Mouse (Mus musculus): Measurements from ENCODE around the gene Lctl. TPM values are rescaled to one million over a fixed set of nuclear protein-coding genes. Genes with fewer than 3 reads are reported as not detected.

The Lctl gene
- total RNA-seq (2021), result not detected
- polyA plus RNA-seq (2012; rRNA removed), result 0.79 and 1.8 TPM in 2 replicates
- long read RNA-seq, result 0 reads

GRCm38 (mm10) chr9:64116876-64117275 lies at the start of gene Lctl:
Gene Lctl (plus strand): TSS chr9:64117147.
- DNase-seq, result peak in 1 of 2 experiments; percentile 27

DNA sequence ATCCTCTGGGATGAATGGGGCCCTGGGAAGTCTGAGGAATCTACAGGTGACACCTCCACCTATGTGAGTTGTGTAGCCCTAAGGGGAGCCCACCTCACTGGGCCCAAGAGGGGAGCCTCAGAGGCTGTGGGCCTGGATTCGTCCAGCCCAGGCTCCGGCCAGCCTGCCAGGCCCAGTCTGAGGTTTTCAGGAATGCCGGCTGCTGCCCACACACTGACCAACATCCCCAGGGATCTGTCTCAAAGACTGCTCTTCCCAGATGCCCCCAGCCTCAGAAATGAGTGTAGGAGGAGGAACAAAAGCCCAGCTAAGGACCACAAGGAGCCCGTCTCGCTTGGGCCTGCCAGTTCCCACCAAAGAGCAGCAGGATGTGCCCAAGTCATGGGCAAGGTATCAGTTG lies 49.2 kb upstream of the Lctl start:
- Histone ChIP-seq H3K9ac (ENCODE audit: low read depth, low read length) (no peak overlapping the region), H3K27ac (peak overlapping the region; percentile 62), H3K36me3 (ENCODE audit: control insufficient read depth, insufficient read depth, low read length) (no peaks in the 10 kb centered on the region), H3K4me3 (no peak overlapping the region), H3K4me1 (ENCODE audit: control insufficient read depth, insufficient read depth, low read length) (peaks cover 7% of the 10 kb centered on the region), H3K79me2 (replicated peaks; ENCODE audit: control insufficient read depth, insufficient read depth, low read length) (no peaks in the 10 kb centered on the region), H3K27me3 (ENCODE audit: control insufficient read depth, insufficient read depth, low read length) (no peaks in the 10 kb centered on the region)
- intact Hi-C loops (cut with DNase I), result no loop called here
- 84% methylated on average over 5 of the region's 5 CpGs for WGBS
- DNase-seq, result no peak
- no peak for TF ChIP-seq POLR2A (IDR thresholded peaks at IDR 0.05; ENCODE audit: insufficient read depth, low read depth, low read length)
- TF ChIP-seq EP300 (IDR thresholded peaks at IDR 0.05; ENCODE audit: insufficient read depth, low read depth, low read length), result no peak
- TF ChIP-seq CTCF (IDR thresholded peaks at IDR 0.05), result no peak

More at GRCm38 (mm10) chr9:64116876-64117275, at the start of gene Lctl:
- Histone ChIP-seq H3K4me1 (ENCODE audit: control insufficient read depth, insufficient read depth, low read length) (no peaks in the 10 kb centered on the region), H3K4me3 (no peak within 1 kb of the TSS), H3K9ac (ENCODE audit: low read depth, low read length) (no peak within 1 kb of the TSS), H3K27ac (no peak within 1 kb of the TSS), H3K27me3 (ENCODE audit: control insufficient read depth, insufficient read depth, low read length) (no peaks in the 10 kb centered on the region), H3K79me2 (replicated peaks; ENCODE audit: control insufficient read depth, insufficient read depth, low read length) (no peaks in the 10 kb centered on the region), H3K36me3 (ENCODE audit: control insufficient read depth, insufficient read depth, low read length) (no peaks in the 10 kb centered on the region)
- WGBS, result 33% methylated on average over 3 of the region's 3 CpGs
- intact Hi-C loops (cut with DNase I), result no loop called here
- TF ChIP-seq EP300 (IDR thresholded peaks at IDR 0.05; ENCODE audit: insufficient read depth, low read depth, low read length) (no peak), POLR2A (IDR thresholded peaks at IDR 0.05; ENCODE audit: insufficient read depth, low read depth, low read length) (no peak), CTCF (IDR thresholded peaks at IDR 0.05) (no peak)

DNA sequence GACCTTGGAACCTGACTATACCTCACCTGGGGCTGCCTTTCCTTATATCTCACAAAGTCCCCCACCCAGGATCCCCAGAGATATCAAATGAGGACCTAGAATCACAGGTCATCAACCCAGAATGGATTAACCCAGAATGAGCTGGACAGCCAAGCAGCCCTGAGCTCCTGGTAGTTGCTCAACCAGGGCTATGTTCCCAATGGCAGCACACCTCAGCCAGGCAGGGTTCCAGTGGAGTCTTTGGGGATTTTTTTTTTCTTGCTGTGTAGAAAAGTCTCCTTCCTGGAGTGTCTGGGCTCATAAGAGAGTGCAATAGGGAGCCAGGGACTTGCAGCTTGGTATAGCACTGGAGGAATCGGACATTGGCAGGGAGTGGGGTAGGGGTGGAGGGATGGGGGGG lies 48.4 kb upstream of the Lctl start:
- H3K9ac ChIP-seq (ENCODE audit: low read depth, low read length), result no peak overlapping the region
- intact Hi-C loops (cut with DNase I), result no loop called here
- H3K27me3 ChIP-seq (ENCODE audit: control insufficient read depth, insufficient read depth, low read length), result no peaks in the 10 kb centered on the region
- 88% methylated on average over 1 of the region's 1 CpGs for WGBS
- no peak overlapping the region for H3K4me3 ChIP-seq
- no peak for TF ChIP-seq EP300 (IDR thresholded peaks at IDR 0.05; ENCODE audit: insufficient read depth, low read depth, low read length)
- TF ChIP-seq CTCF (IDR thresholded peaks at IDR 0.05), result no peak
- TF ChIP-seq POLR2A (IDR thresholded peaks at IDR 0.05; ENCODE audit: insufficient read depth, low read depth, low read length), result no peak
- no peak for DNase-seq
- H3K4me1 ChIP-seq (ENCODE audit: control insufficient read depth, insufficient read depth, low read length), result peaks cover 7% of the 10 kb centered on the region
- H3K27ac ChIP-seq, result no peak overlapping the region; the same call in 1 of the 2 replicates
- no peaks in the 10 kb centered on the region for H3K79me2 ChIP-seq (replicated peaks; ENCODE audit: control insufficient read depth, insufficient read depth, low read length)
- H3K36me3 ChIP-seq (ENCODE audit: control insufficient read depth, insufficient read depth, low read length), result no peaks in the 10 kb centered on the region

DNA sequence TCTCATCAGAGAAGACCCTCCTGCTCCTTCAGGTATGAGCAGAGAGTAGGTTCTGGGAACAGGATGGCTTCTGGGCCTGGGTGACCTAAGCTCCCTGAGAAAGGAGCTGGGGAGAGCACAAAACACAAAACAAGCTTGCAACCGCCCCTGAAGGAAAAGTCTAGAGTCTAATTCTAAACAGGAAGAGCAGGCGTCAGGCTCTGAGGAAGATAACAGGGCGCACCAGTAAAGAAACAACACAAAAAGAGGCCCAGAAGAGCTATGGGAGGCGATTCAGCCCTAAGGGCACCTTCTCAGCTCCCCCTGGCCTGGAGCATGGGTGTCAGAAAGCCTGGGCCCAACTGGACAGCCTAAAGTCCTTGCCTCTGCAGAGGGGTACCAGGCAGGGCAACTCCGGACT lies 47.8 kb upstream of the Lctl start:
- no peaks in the 10 kb centered on the region for H3K36me3 ChIP-seq (ENCODE audit: control insufficient read depth, insufficient read depth, low read length)
- H3K4me1 ChIP-seq (ENCODE audit: control insufficient read depth, insufficient read depth, low read length), result peaks cover 7% of the 10 kb centered on the region
- no peak overlapping the region for H3K9ac ChIP-seq (ENCODE audit: low read depth, low read length)
- no peak for DNase-seq
- H3K4me3 ChIP-seq, result no peak overlapping the region
- H3K27me3 ChIP-seq (ENCODE audit: control insufficient read depth, insufficient read depth, low read length), result no peaks in the 10 kb centered on the region
- intact Hi-C loops (cut with DNase I), result no loop called here
- TF ChIP-seq EP300 (IDR thresholded peaks at IDR 0.05; ENCODE audit: insufficient read depth, low read depth, low read length) (no peak), POLR2A (IDR thresholded peaks at IDR 0.05; ENCODE audit: insufficient read depth, low read depth, low read length) (no peak), CTCF (IDR thresholded peaks at IDR 0.05) (no peak)
- H3K79me2 ChIP-seq (replicated peaks; ENCODE audit: control insufficient read depth, insufficient read depth, low read length), result no peaks in the 10 kb centered on the region
- WGBS, result 65% methylated on average over 5 of the region's 5 CpGs
- no peak overlapping the region; the same call in 1 of the 2 replicates for H3K27ac ChIP-seq

- intact Hi-C loops (cut with DNase I), result no loop called here
- WGBS, result 90% methylated on average over 5 of the region's 5 CpGs
- Histone ChIP-seq H3K27me3 (ENCODE audit: control insufficient read depth, insufficient read depth, low read length) (no peaks in the 10 kb centered on the region), H3K79me2 (replicated peaks; ENCODE audit: control insufficient read depth, insufficient read depth, low read length) (no peaks in the 10 kb centered on the region), H3K36me3 (ENCODE audit: control insufficient read depth, insufficient read depth, low read length) (no peaks in the 10 kb centered on the region), H3K4me3 (no peak overlapping the region), H3K4me1 (ENCODE audit: control insufficient read depth, insufficient read depth, low read length) (peaks cover 7% of the 10 kb centered on the region), H3K27ac (no peak overlapping the region), H3K9ac (ENCODE audit: low read depth, low read length) (no peak overlapping the region)
- no peak for DNase-seq
- TF ChIP-seq POLR2A (IDR thresholded peaks at IDR 0.05; ENCODE audit: insufficient read depth, low read depth, low read length) (no peak), CTCF (IDR thresholded peaks at IDR 0.05) (no peak), EP300 (IDR thresholded peaks at IDR 0.05; ENCODE audit: insufficient read depth, low read depth, low read length) (no peak)
Observed at GRCm38 (mm10) chr9:64070674-64071073, 46.3 kb upstream of the Lctl start.

- no peak for DNase-seq
- Histone ChIP-seq H3K36me3 (ENCODE audit: control insufficient read depth, insufficient read depth, low read length) (no peaks in the 10 kb centered on the region), H3K27ac (no peak overlapping the region), H3K4me3 (no peak overlapping the region), H3K9ac (ENCODE audit: low read depth, low read length) (no peak overlapping the region), H3K4me1 (ENCODE audit: control insufficient read depth, insufficient read depth, low read length) (no peaks in the 10 kb centered on the region), H3K79me2 (replicated peaks; ENCODE audit: control insufficient read depth, insufficient read depth, low read length) (no peaks in the 10 kb centered on the region), H3K27me3 (ENCODE audit: control insufficient read depth, insufficient read depth, low read length) (no peaks in the 10 kb centered on the region)
- no peak for TF ChIP-seq CTCF (IDR thresholded peaks at IDR 0.05)
- TF ChIP-seq POLR2A (IDR thresholded peaks at IDR 0.05; ENCODE audit: insufficient read depth, low read depth, low read length), result no peak
- TF ChIP-seq EP300 (IDR thresholded peaks at IDR 0.05; ENCODE audit: insufficient read depth, low read depth, low read length), result no peak
- 89% methylated on average over 8 of the region's 8 CpGs for WGBS
- intact Hi-C loops (cut with DNase I), result no loop called here
Observed at GRCm38 (mm10) chr9:64074831-64075230, 42.1 kb upstream of the Lctl start.
